Mouse (Mus musculus): ENCODE data around the gene Oaz2.

GRCm38 (mm10) chr9:65661029-65661428 lies 6.8 kb upstream of the Oaz2 start:
- TF ChIP-seq CTCF (IDR thresholded peaks at IDR 0.05; ENCODE audit: extremely low read depth, insufficient read depth, insufficient read length, insufficient replicate concordance), result no peak
- no peak for TF ChIP-seq POLR2A (IDR thresholded peaks at IDR 0.05; ENCODE audit: low read depth, low read length)
